Mouse (Mus musculus) kidney, postnatal 36 days (tissue): ENCODE measurements around the gene Osbpl10.
A peak's percentile ranks its signal among the peaks of the same experiment; 100 is the strongest.

Source experiments
- DNase-seq, 2 experiments: peaks; one replicate each; pipeline ENCODE4 v3.0.0; 2021 to 2022; ENCODE audit warnings: mixed read lengths in 2 of 2

Gene Osbpl10

GRCm38 (mm10) chr9:115034788-115035187, 56.4 kb downstream of the Osbpl10 start:
- no peak for DNase-seq

GRCm38 (mm10) chr9:115038215-115038614, 59.8 kb downstream of the Osbpl10 start:
- DNase-seq: no peak

DNA sequence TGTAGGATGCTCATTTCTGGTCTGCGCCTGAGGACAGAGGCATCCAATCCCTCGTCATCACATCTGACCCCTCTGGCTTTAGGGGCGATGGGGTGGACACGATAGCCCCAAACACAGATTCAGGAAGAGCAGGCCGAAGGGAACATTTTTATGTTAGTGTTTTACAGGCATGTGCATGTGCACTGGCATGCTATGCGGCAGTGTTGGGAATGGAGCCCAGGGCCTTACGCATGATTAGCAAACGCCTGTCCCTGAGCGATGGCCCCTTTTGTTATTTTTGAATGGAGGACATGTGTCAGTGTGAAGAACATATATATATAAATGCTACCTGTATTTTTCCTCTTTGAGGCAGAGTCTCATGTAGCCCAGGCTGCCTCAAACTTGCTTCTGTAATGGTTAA, 60.3 kb downstream of the Osbpl10 start:
- DNase-seq: no peak

- DNase-seq: no peak
Measured at GRCm38 (mm10) chr9:115039245-115039644, 60.9 kb downstream of the Osbpl10 start.

GRCm38 (mm10) chr9:115042571-115042970, 64.2 kb downstream of the Osbpl10 start:
- no peak for DNase-seq

DNA sequence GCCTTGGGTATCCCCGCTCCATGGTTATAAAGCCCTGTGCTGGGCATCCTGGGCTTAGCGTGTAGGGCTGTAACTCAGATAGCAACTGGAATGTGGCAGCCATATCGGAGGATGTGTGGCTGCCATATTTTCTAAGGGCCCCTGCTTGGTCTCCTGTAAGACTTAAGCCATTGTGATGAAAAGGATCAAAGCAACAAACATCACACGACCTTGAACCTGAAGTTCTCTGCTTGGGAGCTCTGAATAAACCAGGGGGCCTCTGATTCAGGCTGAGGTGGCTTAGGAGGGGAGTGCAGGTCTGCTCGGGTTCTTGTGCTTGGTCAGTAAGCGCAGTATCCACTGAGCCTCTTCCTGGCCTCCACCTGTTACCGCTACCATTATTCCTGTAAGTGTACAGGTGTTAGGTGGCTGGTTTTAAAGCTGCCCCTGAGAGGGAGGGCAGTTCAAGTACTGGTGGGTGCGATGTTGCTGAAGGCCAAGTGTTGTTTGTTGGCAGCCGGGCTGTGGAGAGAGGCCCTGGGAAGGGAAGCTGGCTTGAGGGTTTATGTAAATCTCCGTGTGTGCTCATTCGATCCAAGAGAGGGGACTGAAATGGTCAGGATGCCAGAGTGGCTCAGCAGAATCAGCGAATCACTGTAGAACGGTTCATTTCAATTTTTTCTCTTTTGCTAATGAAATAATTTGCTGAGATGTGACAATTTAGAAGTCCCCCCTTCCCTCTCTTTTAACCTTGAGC, 64.8 kb downstream of the Osbpl10 start:
- no peak for DNase-seq

GRCm38 (mm10) chr9:115043881-115044770, 65.8 kb downstream of the Osbpl10 start:
- DNase-seq: peak in 1 of 2 experiments; percentile 44

- no peak for DNase-seq
Measured at GRCm38 (mm10) chr9:115045087-115045800, 66.9 kb downstream of the Osbpl10 start.

DNA sequence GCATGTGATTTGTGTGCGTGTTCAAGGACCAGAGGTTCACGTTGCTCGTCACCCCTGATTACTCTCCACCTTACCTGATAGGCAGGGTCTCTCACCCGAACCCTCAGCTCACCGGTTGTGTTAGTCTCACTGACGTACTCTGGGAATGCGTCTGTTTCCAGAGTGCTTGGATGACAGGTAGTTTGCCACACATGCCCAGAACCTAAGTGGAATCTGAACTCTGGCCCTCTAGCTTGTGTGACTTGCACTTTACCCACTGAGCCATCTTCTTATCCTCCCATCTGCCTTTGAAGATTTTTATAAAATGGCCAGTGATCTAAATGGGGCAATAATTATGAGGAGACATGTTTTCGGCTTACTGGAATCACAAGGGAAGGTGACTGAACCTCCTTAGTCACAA, 68.3 kb downstream of the Osbpl10 start:
- peak; percentile 61 to 66 for DNase-seq

DNA sequence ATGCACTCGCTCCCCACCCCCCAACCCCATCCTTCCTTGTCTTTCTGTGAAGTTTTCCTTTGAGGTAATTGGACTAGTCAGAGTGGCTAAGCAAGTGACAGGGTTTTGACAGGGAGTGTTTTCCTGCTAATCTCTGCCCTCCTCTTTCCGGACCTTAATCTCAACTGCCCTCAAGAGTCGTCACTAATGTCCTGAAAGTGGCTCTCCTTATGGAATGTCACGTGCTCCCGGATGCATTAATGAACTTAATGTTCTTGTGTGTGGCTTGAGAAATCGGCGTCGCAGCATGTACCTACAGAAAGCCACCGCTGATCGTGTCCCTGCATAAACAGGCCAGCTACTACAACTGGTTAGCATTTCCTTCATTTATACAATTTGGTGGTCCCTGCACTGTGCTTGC, 70.0 kb downstream of the Osbpl10 start:
- peak in 1 of 2 experiments; percentile 16 for DNase-seq

DNA sequence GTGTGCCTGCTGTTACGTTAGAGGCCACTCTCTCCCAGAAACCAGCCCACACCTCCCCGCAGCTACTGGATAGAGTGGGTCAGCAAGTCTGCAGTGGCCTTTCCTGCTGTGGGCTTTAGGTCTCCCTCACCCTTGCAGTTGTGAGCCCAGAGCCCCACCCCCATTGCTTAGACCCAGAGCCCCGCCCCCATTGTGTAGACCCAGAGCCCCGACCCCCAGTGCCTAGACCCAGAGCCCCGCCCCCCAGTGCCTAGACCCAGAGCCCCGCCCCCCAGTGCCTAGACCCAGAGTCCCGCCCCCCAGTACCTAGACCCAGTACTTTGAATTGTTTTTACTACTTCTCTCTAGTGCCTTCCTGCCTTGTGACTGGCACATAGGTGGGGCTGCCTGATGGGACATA, 70.5 kb downstream of the Osbpl10 start:
- DNase-seq: no peak

GRCm38 (mm10) chr9:115049981-115050720, 71.8 kb downstream of the Osbpl10 start:
- DNase-seq: peak; percentile 85 to 95

- no peak for DNase-seq
Measured at GRCm38 (mm10) chr9:115051976-115052375, 73.6 kb downstream of the Osbpl10 start.

GRCm38 (mm10) chr9:115053779-115054178, 75.4 kb downstream of the Osbpl10 start:
- peak in 1 of 2 experiments; percentile 48 for DNase-seq

- no peak for DNase-seq
Measured at GRCm38 (mm10) chr9:115055041-115055830, 76.9 kb downstream of the Osbpl10 start.

DNA sequence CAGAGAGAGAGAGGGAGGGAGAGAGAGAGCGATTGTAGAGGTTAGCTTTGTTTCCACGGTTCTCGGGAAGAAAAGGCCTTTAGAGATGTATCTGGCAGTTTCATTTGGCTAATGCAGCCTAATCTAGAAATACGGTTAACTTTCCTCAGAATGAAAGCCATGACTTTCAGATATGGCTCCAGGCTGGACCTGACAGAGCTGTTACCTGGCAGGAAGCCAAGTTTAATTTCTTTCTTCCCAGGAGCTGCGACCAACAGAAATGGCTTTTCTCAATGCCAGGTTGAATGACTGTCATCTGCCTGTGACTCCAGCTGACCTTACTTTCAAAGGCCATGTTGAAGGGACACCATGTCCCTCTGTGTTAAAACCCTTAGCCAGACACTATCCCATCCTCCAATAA, 80.4 kb downstream of the Osbpl10 start:
- no peak for DNase-seq

DNA sequence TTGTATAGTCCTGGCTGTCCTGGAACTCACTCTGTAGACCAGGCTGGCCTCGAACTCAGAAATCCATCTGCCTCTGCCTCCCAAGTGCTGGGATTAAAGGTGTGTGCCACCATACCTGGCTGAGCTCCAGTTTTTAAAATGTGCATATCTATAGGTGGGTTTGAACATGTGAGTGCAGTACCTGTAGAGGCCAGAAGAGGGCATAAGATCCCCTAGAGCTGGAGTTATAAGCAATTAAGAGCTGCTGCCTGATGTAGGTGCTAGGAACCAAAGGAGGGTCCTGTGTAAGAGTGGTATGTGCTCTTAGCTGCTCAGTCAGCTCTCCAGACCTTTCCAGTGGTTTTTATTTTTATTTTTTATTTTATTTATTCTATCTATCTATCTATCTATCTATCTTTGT, 86.5 kb downstream of the Osbpl10 start:
- no peak for DNase-seq

GRCm38 (mm10) chr9:115067071-115067470, 88.7 kb downstream of the Osbpl10 start:
- DNase-seq: no peak

DNA sequence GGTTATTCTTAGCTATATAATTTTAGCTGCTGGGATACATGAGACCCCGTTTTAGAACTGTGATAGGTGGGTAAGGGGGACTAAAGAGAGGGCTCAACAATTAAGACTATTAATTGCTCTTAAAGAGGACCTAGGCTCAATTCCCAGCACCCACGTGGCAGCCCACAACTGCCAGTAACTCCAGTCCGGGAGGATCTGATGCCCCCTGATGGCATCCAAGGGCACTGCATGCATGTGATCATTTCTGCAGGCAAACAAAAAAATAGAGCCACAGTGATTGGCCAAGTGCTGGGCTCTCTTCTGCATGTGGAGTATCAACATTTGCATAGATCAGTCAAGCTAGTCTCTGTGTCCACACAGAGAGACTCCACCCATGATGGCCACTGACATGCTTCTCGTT, 96.8 kb downstream of the Osbpl10 start:
- DNase-seq: no peak

- peak; percentile 65 to 75 for DNase-seq
Measured at GRCm38 (mm10) chr9:115088295-115088993, 110.1 kb downstream of the Osbpl10 start.

DNA sequence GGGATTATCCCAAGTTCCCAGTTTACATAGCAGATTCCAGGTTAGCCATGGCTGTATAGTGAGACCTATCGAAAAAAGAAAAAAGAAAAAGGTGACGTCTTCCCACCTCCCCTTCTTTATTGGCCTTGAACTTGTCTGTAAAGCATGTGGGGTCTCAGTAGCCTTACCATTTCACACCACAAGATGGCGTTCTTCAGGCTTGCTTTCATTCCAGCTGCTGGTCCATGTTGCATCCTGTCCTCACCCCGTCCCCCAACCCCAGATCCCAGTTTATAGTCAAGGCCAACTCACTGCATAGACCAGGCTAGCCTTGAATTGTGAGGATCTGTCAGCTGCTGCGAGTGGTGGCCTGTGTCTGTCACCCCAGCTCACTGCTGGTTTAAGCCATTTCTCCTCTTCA, 111.3 kb downstream of the Osbpl10 start:
- no peak for DNase-seq
